Mouse (Mus musculus) Muller cell, postnatal 12 days (primary cell): ENCODE measurements at regions not wholly inside any gene's neighbourhood (a gene's known extent, or its start where the extent isn't known, plus 50 kb on each side); places are given as distances from the start of the nearest gene placed in this dataset.

Experiments
- DNase-seq: peaks from one replicate; pipeline ENCODE4 v3.0.0-alpha.2; 2015; ENCODE audit errors: inconsistent ontology term

- DNase-seq, result no peak
Observed at GRCm38 (mm10) chr2:21044781-21045180, 76.1 kb upstream of the Arhgap21 start.

GRCm38 (mm10) chr2:21044007-21044406 is 75.3 kb upstream of the Arhgap21 start:
- peak; percentile 51 for DNase-seq

- DNase-seq, result no peak
Observed at GRCm38 (mm10) chr2:21043302-21043701, 74.6 kb upstream of the Arhgap21 start.

GRCm38 (mm10) chr2:21037607-21038006 is 68.9 kb upstream of the Arhgap21 start:
- no peak for DNase-seq

GRCm38 (mm10) chr2:21037181-21037580 is 68.5 kb upstream of the Arhgap21 start:
- peak; percentile 88 for DNase-seq

GRCm38 (mm10) chr2:21035884-21036648 is 67.4 kb upstream of the Arhgap21 start:
- DNase-seq, result peak; percentile 53

- DNase-seq, result no peak
Observed at GRCm38 (mm10) chr2:21034651-21035050, 66.0 kb upstream of the Arhgap21 start.

GRCm38 (mm10) chr2:21030650-21031049 is 62.0 kb upstream of the Arhgap21 start:
- DNase-seq, result peak; percentile 70

- peak; percentile 69 for DNase-seq
Observed at GRCm38 (mm10) chr2:21029391-21030010, 60.8 kb upstream of the Arhgap21 start.

GRCm38 (mm10) chr2:21028605-21029004 is 59.9 kb upstream of the Arhgap21 start:
- DNase-seq, result peak; percentile 70

- no peak for DNase-seq
Observed at GRCm38 (mm10) chr2:21018535-21018934, 49.9 kb upstream of the Arhgap21 start.
